Mouse (Mus musculus): Measurements from ENCODE around the gene Snx21. TPM values are rescaled to one million over a fixed set of nuclear protein-coding genes. Genes with fewer than 3 reads are reported as not detected.

Snx21 gene
- polyA plus RNA-seq, 1 experiment from 2014 or later, result 11.6 TPM

DNA sequence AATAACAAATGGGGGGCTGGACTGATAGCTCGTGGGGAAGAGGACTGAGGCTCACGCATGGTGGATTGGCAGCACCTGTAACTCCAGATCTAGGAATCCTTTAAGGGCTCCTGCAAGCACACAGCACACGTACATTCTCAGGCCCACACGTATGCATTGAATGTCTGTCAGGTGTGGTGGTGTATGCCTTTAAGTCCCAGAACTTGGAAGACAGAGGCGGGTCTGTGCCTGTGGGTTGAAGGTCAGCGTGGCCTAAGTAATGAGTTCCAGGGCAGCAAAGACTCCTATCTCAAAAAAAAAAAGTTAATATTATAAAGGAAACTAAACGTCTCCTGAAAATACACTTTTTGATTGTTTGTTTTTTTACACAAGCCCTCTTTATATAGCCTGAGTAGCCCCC is 21.0 kb downstream of the Snx21 start:
- peaks cover 4% of the 10 kb centered on the region for H3K4me1 ChIP-seq (replicated peaks; ENCODE audit: control insufficient read depth, insufficient read depth, low read length)
- no peak overlapping the region for H3K4me3 ChIP-seq (ENCODE audit: low read depth, low read length)
- no peak overlapping the region for H3K27ac ChIP-seq (ENCODE audit: low read depth, low read length)
- H3K9me3 ChIP-seq (ENCODE audit: control insufficient read depth, low read length), result no peaks in the 10 kb centered on the region
- DNase-seq (ENCODE audit: low spot score) (no peak), ATAC-seq (ENCODE audit: low FRiP score) (no peak)
- peaks cover 3% of the 10 kb centered on the region; the same call in 1 of the 2 replicates for H3K36me3 ChIP-seq (ENCODE audit: control insufficient read depth, insufficient read depth, low read length)
- H3K4me2 ChIP-seq (replicated peaks; ENCODE audit: low read depth, low read length), result no peak overlapping the region
- WGBS, result 84% methylated on average over 7 of the region's 7 CpGs
- H3K9ac ChIP-seq (ENCODE audit: low read depth, low read length), result no peak overlapping the region
- H3K27me3 ChIP-seq (ENCODE audit: control insufficient read depth, insufficient read depth, low read length), result no peaks in the 10 kb centered on the region

DNA sequence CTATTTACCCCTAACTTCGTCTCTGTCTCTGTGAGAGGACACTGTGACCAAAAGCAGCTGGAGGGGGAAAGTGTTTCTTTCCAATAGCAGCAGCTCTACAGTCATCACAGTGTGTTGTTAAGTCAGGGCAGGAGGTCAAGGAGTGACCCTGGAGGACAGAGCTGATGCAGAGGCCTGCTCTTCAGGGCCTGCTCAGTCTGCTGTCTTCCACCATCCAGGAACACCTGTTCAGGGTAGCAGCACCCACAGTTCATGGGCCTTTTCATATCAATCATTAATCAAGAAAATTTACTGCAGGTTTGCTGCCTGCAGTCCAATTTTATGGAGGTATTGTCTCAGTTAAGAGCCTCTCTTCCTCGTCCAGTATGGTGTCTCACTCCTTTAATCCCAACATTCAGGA is 27.9 kb downstream of the Snx21 start:
- no peaks in the 10 kb centered on the region for H3K4me1 ChIP-seq (replicated peaks; ENCODE audit: control insufficient read depth, insufficient read depth, low read length)
- H3K27me3 ChIP-seq (ENCODE audit: control insufficient read depth, insufficient read depth, low read length), result no peaks in the 10 kb centered on the region
- no peak overlapping the region for H3K4me2 ChIP-seq (replicated peaks; ENCODE audit: low read depth, low read length)
- ATAC-seq (ENCODE audit: low FRiP score), result no peak
- no peak overlapping the region for H3K4me3 ChIP-seq (ENCODE audit: low read depth, low read length)
- H3K36me3 ChIP-seq (ENCODE audit: control insufficient read depth, insufficient read depth, low read length), result peaks cover 3% of the 10 kb centered on the region; the same call in 1 of the 2 replicates
- WGBS, result 63% methylated on average over 2 of the region's 2 CpGs
- no peak for DNase-seq (ENCODE audit: low spot score)
- H3K9ac ChIP-seq (ENCODE audit: low read depth, low read length), result no peak overlapping the region
- no peaks in the 10 kb centered on the region for H3K9me3 ChIP-seq (ENCODE audit: control insufficient read depth, low read length)
- no peak overlapping the region for H3K27ac ChIP-seq (ENCODE audit: low read depth, low read length)

DNA sequence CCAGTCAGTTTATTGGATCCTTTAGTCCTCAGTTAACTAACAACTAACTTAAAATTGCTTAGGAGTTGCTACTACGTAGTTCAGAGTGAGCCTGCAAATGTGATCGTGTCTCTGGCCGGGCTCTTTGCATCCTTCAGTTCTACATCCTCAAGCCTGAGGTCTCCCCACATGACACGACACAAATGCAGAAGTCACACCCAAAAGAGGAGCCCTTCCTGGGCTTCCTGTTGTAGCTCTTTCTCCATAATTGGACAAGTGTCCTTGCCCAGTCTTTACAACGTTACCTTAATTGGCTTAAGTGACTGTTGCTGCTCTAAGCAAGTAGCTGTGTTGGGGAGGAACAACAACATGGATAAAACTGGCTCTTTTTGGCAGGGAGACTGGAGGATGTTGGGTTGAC is 29.7 kb downstream of the Snx21 start:
- 89% methylated on average over 5 of the region's 5 CpGs for WGBS
- DNase-seq (ENCODE audit: low spot score), result no peak

DNA sequence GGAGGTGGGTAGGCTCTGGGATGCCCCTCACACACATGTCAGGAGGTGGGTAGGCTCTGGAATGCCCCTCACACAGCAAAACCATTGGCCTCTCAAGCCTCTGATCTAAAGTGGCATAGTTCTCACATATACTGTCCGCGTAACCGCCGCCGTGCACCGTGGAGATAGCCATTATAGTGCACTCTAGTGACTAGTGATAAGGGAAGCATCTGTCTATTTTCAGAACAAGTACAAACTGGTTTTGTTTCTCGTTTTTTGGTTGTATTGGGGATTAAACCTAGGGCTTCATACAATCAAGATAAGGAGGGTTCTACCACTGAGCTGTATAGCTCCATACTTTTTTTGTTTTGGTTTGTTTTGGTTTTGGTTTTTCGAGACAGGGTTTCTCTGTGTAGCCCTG is 30.2 kb downstream of the Snx21 start:
- no peak for DNase-seq (ENCODE audit: low spot score)
- H3K9me3 ChIP-seq (ENCODE audit: control insufficient read depth, low read length), result no peaks in the 10 kb centered on the region
- H3K4me2 ChIP-seq (replicated peaks; ENCODE audit: low read depth, low read length), result no peak overlapping the region
- H3K27me3 ChIP-seq (ENCODE audit: control insufficient read depth, insufficient read depth, low read length), result no peaks in the 10 kb centered on the region
- no peaks in the 10 kb centered on the region for H3K36me3 ChIP-seq (ENCODE audit: control insufficient read depth, insufficient read depth, low read length)
- WGBS, result 92% methylated on average over 8 of the region's 8 CpGs
- no peaks in the 10 kb centered on the region for H3K4me1 ChIP-seq (replicated peaks; ENCODE audit: control insufficient read depth, insufficient read depth, low read length)
- no peak overlapping the region for H3K27ac ChIP-seq (ENCODE audit: low read depth, low read length)
- ATAC-seq (ENCODE audit: low FRiP score), result no peak
- H3K9ac ChIP-seq (ENCODE audit: low read depth, low read length), result no peak overlapping the region
- H3K4me3 ChIP-seq (ENCODE audit: low read depth, low read length), result no peak overlapping the region

More for the DNA sequence above, 29.7 kb downstream of the Snx21 start:
- Histone ChIP-seq H3K9me3 (ENCODE audit: control insufficient read depth, low read length) (no peaks in the 10 kb centered on the region), H3K9ac (ENCODE audit: low read depth, low read length) (no peak overlapping the region), H3K27me3 (ENCODE audit: control insufficient read depth, insufficient read depth, low read length) (no peaks in the 10 kb centered on the region), H3K4me3 (ENCODE audit: low read depth, low read length) (no peak overlapping the region), H3K4me1 (replicated peaks; ENCODE audit: control insufficient read depth, insufficient read depth, low read length) (no peaks in the 10 kb centered on the region), H3K36me3 (ENCODE audit: control insufficient read depth, insufficient read depth, low read length) (no peaks in the 10 kb centered on the region), H3K4me2 (replicated peaks; ENCODE audit: low read depth, low read length) (no peak overlapping the region), H3K27ac (ENCODE audit: low read depth, low read length) (no peak overlapping the region)
- no peak for ATAC-seq (ENCODE audit: low FRiP score)

DNA sequence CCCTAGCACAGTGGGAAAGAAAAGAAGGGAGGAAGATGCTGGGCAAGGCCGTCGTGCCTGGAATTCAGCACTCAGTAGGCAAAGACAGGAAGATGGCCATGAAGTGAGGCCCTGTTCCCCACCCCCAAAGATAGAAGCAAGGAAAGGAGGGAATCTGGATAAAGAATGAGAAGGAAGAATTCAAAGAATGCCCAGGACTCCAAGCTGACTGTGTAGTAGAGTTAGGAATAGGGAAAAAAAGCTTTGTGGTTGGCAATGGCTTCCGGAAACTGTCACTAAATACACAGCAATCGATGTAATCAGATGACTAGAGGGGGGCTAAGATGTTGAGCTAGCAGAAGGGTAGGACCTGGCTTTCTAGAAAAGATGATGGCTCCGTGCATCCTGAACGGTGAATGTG is 31.6 kb downstream of the Snx21 start:
- Histone ChIP-seq H3K4me2 (replicated peaks; ENCODE audit: low read depth, low read length) (no peak overlapping the region), H3K36me3 (ENCODE audit: control insufficient read depth, insufficient read depth, low read length) (no peaks in the 10 kb centered on the region), H3K27me3 (ENCODE audit: control insufficient read depth, insufficient read depth, low read length) (no peaks in the 10 kb centered on the region), H3K4me3 (ENCODE audit: low read depth, low read length) (no peak overlapping the region), H3K4me1 (replicated peaks; ENCODE audit: control insufficient read depth, insufficient read depth, low read length) (peaks cover under 1% of the 10 kb centered on the region; the same call in 1 of the 2 replicates), H3K9ac (ENCODE audit: low read depth, low read length) (no peak overlapping the region), H3K27ac (ENCODE audit: low read depth, low read length) (no peak overlapping the region), H3K9me3 (ENCODE audit: control insufficient read depth, low read length) (no peaks in the 10 kb centered on the region)
- 89% methylated on average over 6 of the region's 6 CpGs for WGBS
- no peak for ATAC-seq (ENCODE audit: low FRiP score)
- no peak for DNase-seq (ENCODE audit: low spot score)

DNA sequence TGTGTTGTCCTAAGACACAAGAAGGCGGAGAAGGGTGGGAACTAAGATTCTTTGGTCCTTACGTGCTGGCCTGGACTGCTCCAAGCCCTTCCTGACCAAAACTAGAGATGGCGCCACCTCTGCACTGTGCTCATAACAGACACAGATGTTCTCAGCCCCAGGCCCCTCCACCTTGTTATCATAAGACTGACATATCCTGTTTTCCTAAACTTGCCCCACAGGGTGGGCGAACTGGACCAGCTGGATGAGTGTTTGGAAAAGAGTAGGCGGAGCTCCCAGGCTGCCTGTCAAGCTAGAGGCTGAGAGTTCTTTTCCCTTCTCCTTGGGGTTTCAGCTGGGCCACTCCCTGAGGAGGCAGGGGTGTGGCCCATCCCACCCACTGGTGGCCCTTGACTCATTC is 32.1 kb downstream of the Snx21 start:
- Histone ChIP-seq H3K27ac (ENCODE audit: low read depth, low read length) (no peak overlapping the region), H3K4me2 (replicated peaks; ENCODE audit: low read depth, low read length) (no peak overlapping the region), H3K9ac (ENCODE audit: low read depth, low read length) (no peak overlapping the region), H3K36me3 (ENCODE audit: control insufficient read depth, insufficient read depth, low read length) (no peaks in the 10 kb centered on the region), H3K4me1 (replicated peaks; ENCODE audit: control insufficient read depth, insufficient read depth, low read length) (peaks cover 3% of the 10 kb centered on the region; the same call in 1 of the 2 replicates), H3K27me3 (ENCODE audit: control insufficient read depth, insufficient read depth, low read length) (no peaks in the 10 kb centered on the region), H3K4me3 (ENCODE audit: low read depth, low read length) (no peak overlapping the region), H3K9me3 (ENCODE audit: control insufficient read depth, low read length) (no peaks in the 10 kb centered on the region)
- peak; percentile 18 for DNase-seq (ENCODE audit: low spot score)
- no peak for ATAC-seq (ENCODE audit: low FRiP score)
- 63% methylated on average over 5 of the region's 5 CpGs for WGBS

DNA sequence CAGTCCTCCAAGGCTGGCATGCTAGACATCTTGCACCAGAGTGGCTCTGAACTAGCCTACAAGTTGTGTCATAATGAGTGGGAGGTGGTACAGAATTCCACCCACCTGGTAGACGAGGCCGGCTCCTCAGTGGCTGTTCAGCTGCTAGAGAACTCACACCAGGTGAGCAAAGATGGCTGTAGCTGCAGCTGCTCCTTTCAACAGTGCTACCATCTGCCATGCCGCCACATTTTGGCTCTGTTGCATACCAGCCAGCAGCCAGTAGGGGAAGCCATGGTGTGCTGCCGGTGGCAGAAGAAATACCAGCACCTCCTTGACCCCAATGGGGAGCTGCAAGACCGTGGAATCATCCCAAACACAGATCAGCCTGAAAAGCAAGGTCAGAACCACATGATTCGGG is 35.4 kb downstream of the Snx21 start:
- Histone ChIP-seq H3K27ac (ENCODE audit: low read depth, low read length) (no peak overlapping the region), H3K4me3 (ENCODE audit: low read depth, low read length) (no peak overlapping the region), H3K9ac (ENCODE audit: low read depth, low read length) (no peak overlapping the region), H3K27me3 (ENCODE audit: control insufficient read depth, insufficient read depth, low read length) (no peaks in the 10 kb centered on the region), H3K4me1 (replicated peaks; ENCODE audit: control insufficient read depth, insufficient read depth, low read length) (peaks cover 6% of the 10 kb centered on the region; the same call in 1 of the 2 replicates), H3K36me3 (ENCODE audit: control insufficient read depth, insufficient read depth, low read length) (no peaks in the 10 kb centered on the region), H3K4me2 (replicated peaks; ENCODE audit: low read depth, low read length) (no peak overlapping the region), H3K9me3 (ENCODE audit: control insufficient read depth, low read length) (no peaks in the 10 kb centered on the region)
- DNase-seq (ENCODE audit: low spot score) (no peak), ATAC-seq (ENCODE audit: low FRiP score) (no peak)
- WGBS, result 91% methylated on average over 6 of the region's 6 CpGs

DNA sequence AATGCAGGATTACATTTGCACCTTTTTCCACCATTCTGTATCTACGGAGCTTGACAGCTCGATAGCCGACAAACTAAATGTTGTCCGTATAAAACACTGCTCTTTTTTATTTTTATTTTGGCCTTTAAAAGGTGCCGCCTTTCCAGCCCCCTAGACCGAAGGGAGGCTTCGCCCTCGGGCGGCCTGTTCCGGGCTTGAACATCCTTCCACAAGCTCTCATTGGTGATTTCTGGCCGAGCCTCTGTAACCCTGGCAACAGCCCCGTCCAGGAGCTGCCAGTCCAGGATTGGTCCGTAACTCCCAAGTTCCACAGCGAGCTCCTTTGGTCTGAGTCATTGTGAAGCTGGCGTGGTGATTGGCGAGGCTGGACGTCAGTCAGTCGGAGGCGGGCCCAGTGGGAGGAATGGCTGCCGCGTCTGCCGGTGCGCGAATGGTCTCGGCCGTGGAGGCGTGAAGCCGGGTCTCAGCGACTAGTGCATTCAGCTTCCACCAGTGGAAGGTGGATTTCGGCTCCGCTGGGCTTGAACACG is 37.1 kb downstream of the Snx21 start, which contains the start of gene Zswim1:
Gene Zswim1 (plus strand): TSS at position 51 of the 530 bp plus-strand sequence.
- H3K4me3 ChIP-seq (ENCODE audit: low read depth, low read length), result peak within 1 kb of the TSS; percentile 71
- H3K4me2 ChIP-seq (replicated peaks; ENCODE audit: low read depth, low read length), result peak within 1 kb of the TSS; percentile 48
- H3K27ac ChIP-seq (ENCODE audit: low read depth, low read length), result peak within 1 kb of the TSS; percentile 75
- peak within 1 kb of the TSS; percentile 72 for H3K9ac ChIP-seq (ENCODE audit: low read depth, low read length)
- 2% methylated on average over 32 of the region's 32 CpGs for WGBS
- H3K9me3 ChIP-seq (ENCODE audit: control insufficient read depth, low read length), result no peaks in the 10 kb centered on the region
- peaks cover 6% of the 10 kb centered on the region; the same call in 1 of the 2 replicates for H3K4me1 ChIP-seq (replicated peaks; ENCODE audit: control insufficient read depth, insufficient read depth, low read length)
- H3K36me3 ChIP-seq (ENCODE audit: control insufficient read depth, insufficient read depth, low read length), result no peaks in the 10 kb centered on the region
- ATAC-seq (ENCODE audit: low FRiP score), result peak; percentile 99
- no peaks in the 10 kb centered on the region for H3K27me3 ChIP-seq (ENCODE audit: control insufficient read depth, insufficient read depth, low read length)
- peak; percentile 100 for DNase-seq (ENCODE audit: low spot score)

DNA sequence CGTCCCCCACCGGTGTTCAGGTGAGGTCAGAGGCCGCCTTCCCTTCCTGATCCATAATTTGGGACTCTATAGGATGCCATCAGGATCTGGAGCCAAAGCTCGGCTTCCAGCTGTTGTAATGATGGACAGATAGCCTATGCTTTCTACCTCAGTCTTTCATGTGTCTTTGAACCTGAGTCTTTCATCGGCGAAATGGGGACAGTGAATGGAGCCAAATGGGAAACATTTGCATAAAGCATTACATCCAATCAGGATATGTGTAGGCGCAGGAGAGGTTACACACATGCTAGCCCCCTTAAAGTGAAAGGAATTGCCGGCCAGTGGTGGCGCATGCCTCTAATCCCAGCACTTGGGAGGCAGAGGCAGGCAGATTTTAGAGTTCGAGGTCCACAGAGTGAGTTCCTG is 37.6 kb downstream of the Snx21 start:
- no peaks in the 10 kb centered on the region for H3K9me3 ChIP-seq (ENCODE audit: control insufficient read depth, low read length)
- DNase-seq (ENCODE audit: low spot score), result no peak
- ATAC-seq (ENCODE audit: low FRiP score), result peak; percentile 85
- H3K27ac ChIP-seq (ENCODE audit: low read depth, low read length), result peak overlapping the region; percentile 75
- 3% methylated on average over 10 of the region's 10 CpGs for WGBS
- H3K4me1 ChIP-seq (replicated peaks; ENCODE audit: control insufficient read depth, insufficient read depth, low read length), result peaks cover 6% of the 10 kb centered on the region; the same call in 1 of the 2 replicates
- peak overlapping the region; percentile 71 for H3K4me3 ChIP-seq (ENCODE audit: low read depth, low read length)
- H3K4me2 ChIP-seq (replicated peaks; ENCODE audit: low read depth, low read length), result peak overlapping the region; percentile 48
- H3K9ac ChIP-seq (ENCODE audit: low read depth, low read length), result peak overlapping the region; percentile 72
- H3K36me3 ChIP-seq (ENCODE audit: control insufficient read depth, insufficient read depth, low read length), result no peaks in the 10 kb centered on the region
- no peaks in the 10 kb centered on the region for H3K27me3 ChIP-seq (ENCODE audit: control insufficient read depth, insufficient read depth, low read length)
